Mouse (Mus musculus) megakaryocyte progenitor cell, adult 5-6 weeks (primary cell): ENCODE data around the gene Nme1. TPM values are rescaled to one million over a fixed set of nuclear protein-coding genes. Genes with fewer than 3 reads are reported as not detected.

Source experiments
- ATAC-seq: replicated peaks from 2 replicates; pipeline ENCODE4 v1.8.0; 2016; ENCODE audit warnings: mild to moderate bottlenecking, moderate TSS enrichment, inconsistent platforms; ENCODE audit not compliant: poor library complexity
- total RNA-seq, 2 experiments: library from RNA; stranded (forward) in 1 of 2; stranded (reverse) in 1 of 2; fragments of 157-497, 149-512 nt in 1 of 2; fragments of 200-1000 nt in 1 of 2; gene quantifications; 2 replicates each; pipeline versions ENCODE4 v1.2.3 to v1.2.4; 2015 to 2017

Nme1 gene
- total RNA-seq (2015) = 198 and 211 TPM in 2 replicates
- 202 and 219 TPM in 2 replicates for total RNA-seq (2017)

DNA sequence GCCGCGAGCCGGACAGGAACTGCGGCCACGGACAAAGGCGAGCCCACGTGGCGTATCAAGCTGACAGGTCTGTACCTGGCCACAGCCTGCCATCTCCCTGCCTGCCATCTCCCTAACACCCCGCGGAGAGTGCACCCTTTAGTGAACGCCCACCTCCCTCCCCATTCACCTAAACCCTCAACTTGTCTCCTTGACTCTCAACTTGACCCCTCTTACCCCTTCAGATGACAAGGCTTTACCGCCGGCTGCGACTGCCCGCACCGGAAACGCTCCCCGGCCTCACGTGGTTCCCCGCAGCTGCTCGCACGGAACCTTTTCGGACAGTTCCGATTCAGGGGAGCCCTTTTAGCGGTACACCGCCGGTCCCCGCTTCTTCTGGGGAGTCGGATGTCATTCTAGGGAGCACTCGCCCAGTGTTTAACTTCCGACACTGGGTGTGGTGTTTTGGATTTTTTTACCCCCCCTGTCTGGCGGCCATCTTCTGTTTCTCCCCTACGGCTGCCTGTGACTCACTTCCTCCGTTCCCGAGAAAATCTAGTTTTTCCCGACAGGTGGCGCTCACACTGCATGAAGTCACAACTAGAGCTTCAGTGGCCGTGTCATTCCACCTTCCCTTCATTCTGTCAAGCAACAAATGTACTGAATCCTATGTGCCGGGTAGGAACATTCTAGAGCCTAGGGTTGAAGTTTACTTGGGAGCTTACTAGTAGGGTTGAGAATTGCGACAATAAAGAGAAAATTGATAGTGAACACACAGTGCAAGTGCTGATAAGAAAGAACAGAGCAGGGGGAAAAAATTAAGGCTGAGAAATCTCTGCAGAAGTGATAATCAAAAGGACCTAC is at the start of gene Nme1, which contains the start of gene Gm20390:
Gene Nme1 (minus strand): TSS at position 517 of the 843 bp plus-strand sequence.
Gene Gm20390 (minus strand): TSS at position 289 of the 843 bp plus-strand sequence.
- ATAC-seq = peak; percentile 93

DNA sequence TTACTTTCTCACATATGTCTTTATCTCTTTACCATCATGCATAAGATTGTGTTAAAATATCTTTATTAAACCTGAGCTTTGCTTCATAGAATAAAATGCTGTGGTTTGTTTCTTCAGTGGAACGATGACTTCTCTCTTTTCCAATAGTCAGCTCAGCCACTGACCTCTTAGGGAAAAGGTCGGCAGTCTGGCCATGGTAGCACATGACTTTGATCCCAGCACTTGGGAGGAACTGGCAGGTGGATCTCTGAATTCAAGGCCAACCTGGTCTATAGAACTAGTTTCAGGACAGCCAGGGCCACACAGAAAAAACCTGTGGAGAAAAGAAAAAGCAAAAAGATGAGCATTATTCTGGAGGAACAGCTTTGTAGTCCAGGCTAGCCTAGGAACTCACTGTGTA is 35.0 kb upstream of the Nme1 start:
- no peak for ATAC-seq

DNA sequence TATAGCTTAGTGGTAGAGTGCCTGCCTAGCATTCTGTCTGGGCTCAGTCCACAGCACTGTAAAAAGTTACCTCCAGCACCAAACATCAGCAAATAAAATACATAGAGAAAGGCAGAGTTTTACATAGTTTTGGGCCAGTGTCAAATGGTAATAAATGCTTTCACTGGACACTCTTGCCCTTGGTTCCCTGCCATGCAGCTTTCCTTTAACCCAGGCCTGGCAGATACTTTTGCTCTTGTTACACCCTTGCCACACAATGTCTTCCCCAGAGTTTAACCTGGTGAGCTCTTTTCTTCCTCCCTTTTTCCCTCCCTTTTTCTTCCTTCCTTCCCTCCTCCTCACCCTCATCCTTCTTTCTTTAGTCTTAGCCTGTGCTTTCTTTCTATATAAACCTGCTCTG is 31.0 kb upstream of the Nme1 start:
- no peak for ATAC-seq

DNA sequence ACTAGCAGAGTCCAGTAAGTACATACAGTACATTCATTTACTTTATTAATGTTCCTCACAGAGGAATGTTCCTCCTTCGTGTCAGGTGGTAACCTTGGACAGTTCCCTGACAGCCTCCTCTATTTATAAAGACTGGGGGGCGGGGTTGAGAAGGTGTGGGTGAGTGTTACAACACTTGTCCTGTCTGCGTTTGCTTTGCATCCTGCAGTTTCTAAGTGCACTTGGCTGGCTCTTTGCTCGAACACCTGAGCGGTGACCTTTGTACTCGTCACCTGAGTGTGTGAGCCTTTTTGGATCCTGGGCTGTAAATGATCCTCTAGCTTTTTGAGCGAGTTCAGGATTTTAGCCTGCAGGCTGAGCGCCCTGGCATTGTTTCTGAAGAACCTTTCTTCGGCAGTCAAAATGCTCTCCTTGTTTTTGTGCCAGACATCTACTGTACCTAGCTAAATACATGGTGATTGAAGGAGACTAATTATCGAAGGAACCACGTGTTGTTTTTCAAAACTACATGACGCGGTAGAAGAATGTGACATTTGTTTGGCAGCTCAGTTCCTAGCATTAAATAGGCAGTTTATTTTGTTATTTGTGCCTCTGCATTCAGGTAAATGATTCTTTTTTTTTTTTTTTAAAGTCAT is 28.9 kb upstream of the Nme1 start:
- peak; percentile 22 for ATAC-seq

DNA sequence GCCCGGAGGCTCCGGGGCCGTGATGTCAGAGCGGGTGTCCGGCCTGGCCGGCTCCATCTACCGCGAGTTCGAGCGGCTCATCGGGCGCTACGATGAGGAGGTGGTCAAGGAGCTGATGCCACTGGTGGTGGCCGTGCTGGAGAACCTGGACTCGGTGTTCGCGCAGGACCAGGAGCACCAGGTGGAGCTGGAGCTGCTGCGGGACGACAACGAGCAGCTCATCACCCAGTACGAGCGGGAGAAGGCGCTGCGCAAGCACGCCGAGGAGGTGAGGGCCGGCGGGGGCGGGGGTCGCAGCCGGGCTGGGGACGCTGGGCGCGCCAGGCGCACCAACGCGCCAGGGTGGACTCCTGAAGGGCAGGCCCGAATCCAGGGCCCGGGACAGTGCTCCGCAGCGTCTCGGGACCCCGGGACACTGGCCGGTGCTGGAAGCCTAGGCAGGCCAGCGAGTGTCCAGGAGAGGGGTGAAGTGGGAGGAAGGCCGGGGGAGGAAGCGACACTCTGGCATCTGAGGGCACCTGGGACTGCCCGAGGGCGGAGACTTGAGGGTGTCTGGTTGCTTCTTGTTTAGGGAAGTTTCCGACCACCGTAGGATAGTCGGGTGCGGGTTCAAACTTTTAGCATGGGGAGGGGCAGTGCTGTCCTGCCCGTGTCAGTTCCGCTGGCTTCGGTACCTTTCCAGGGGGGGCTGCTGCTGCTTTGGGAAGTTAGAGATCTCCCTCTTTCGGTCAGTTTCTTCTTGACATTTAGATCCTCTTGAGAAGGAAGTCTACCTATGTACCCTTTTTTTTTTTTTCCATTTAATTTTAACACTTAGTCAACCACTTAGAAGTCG is 28.2 kb upstream of the Nme1 start:
- ATAC-seq = peak; percentile 49

DNA sequence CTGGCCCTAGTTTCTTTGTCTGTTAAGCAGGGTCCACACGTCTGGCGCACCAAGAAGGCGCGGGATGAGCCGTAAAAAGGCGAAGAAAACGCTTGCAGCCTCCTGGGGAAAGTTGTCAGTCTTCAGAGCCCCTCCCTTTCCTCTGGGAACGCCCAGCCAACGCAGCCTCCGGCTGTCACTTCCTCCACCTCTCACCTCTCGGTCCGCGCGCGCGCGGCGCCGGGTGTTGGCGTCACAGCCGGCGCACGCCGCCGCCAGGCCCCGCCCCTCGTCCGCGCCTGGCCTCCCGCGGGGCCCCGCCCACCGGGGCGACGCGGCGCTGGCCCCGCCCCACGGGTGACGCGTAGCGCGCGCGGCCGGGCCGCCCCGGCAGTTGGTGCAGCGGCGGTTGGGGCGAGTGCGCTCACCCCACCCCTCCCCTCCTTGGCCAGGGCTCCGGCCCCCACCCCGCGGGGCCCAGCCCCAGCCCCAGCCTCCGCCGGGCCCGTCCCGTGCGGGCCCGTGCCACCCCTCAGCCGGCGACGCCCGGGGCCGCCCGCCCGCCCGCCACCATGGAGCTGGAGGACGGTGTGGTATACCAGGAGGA is 27.5 kb upstream of the Nme1 start, which contains the start of gene Spag9:
Gene Spag9 (plus strand): TSS at position 372 of the 586 bp plus-strand sequence.
- ATAC-seq = peak; percentile 75

DNA sequence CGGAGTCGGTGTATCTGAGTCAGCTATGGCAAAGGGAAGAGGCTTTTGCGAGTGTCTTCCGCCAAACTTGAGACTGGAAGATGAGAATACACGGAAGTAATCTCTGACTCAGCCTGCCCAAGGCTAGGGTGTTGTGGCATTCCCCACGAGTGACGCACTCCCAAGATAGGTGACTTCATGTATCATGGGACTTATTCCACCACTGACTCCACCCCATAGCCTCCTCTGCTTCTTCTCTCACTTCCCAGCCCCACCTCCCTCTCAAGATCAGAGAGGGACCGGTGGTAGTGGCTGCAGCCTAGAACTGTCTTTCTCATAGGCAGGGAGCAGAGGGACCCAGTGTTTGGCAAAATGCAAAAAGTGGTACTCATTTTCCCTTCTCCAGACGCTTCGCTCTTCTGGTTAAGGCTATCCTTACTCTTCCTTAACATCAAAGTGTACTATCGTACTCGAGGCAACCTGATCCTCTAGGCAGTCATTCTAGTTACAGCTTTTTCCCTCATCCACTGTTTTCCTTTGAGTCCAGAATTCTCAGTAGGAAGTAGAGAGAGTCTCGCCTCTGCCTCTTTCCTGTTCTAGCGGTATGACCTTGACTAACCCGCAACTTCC is 26.9 kb upstream of the Nme1 start:
- peak; percentile 77 for ATAC-seq

DNA sequence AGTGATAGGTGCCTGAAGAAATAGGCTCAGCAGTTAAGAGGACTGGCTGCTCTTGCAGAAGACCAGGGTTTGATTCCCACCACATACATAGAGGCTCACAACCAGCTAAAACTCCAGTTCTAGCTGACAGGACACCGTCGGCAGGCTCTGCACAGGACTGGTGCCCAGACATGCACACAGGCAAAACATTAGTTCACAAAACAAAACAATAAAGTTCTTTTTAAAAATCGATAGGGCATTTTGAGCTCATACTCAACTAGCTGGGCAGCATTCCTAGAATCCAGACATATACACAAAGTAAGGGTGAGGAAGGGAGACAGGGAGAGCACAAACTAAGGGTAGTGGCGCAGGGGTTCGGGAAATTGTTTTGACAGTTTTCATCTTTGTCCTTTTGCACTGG is 26.2 kb upstream of the Nme1 start:
- no peak for ATAC-seq

DNA sequence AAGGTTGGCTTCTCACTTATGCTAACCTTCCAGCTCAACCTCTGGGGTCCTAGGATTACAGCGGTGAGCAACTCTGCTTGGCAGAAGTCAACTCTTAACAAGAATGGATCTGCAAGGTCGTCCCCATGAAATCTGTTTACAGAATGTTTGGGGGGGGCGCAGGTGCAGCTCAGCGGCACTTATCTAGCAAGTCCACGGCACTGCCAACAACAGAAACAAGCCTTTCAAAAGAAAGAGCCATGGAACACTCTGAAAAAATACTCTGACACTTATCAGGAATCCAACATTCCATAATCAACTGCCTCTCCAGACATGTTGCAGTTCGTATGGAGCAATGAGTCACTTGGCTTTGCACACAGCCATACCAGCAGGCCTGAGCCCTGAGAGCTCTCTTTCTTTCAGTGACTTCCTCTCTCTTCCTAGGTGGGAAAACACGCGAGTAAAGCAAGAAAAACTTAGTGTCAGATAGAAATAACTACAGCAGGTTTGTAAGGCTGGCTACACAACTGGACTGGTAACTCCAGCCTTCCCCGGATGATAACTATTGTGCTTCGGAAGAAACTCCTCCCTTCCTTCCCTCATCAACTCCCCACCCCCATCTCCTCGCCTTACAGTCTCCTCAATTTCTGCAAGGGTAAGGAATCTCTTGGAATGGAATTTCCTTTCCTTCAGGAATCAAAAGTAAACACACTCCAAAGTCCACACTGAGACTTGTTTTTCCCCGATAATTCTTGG is 20.2 kb upstream of the Nme1 start:
- ATAC-seq = no peak

DNA sequence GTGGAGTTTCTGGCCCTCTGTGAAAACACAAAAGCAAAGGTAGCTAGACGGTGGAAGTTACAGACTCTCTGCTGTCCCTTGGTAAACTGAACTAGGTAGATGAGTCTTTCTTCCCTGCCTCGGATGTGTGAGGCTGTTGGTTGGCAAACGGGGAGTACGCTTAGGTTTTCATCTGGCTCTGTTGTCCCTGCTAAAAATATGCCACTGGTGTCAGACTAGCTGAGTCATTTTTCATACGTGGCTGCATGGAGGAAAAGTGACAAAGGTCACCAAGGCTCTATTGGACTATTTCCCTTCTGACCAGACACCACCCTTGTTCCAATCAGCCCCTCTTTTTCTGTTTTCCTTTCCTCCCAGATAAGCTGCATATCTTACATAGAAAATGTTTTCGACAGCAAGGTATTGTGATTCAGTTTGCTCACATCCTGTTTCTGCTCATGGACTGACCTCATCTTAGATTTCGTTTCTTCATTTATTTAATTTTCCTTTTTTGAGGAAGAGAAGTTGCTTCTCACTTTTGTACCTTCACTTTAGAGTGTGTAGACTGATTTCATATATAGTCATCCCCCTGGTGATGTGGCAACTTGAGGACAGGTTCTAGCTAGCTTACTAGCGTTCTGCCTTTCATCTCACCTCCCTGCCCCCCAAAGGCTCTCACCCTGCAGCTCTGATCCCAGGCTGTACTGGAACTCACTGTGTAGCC is 19.5 kb upstream of the Nme1 start:
- ATAC-seq = peak; percentile 59

DNA sequence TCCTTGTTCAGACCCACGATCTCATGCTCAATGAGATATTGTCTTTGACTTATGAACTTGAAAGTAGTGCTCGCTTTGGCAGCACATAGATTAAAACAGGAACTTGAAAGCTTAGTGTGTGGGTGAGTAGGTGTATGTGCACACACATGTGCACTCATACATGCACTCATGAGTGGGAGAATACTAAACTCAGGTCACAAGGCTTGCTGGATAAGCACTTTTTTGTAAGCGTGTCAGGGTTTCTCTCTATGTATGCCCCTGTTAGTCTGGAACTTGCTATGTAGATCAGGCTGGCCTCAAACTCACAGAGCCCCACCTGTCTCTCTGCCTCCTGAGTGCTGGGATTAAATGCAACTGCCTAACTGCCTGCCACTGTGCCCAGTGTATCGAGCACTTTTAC is 18.7 kb upstream of the Nme1 start:
- ATAC-seq = no peak

DNA sequence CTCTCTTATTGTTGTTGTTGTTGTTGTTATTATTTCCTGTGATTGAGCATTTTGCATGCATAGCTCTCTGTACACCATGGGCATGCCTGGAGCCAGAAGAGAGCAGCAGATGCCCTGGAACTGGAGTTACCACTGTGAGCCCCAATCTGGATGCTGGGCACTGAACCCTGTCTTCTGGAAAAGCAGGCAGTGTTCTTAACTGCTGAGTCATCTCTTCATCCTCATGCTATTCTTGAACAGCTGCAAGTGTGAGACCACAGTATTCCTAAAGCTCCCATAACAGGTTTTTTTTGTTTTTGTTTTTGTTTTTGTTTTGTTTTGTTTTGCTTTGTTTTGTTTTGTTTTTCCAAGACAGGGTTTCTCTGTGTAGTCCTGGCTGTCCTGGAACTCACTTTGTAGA is 18.0 kb upstream of the Nme1 start:
- no peak for ATAC-seq

DNA sequence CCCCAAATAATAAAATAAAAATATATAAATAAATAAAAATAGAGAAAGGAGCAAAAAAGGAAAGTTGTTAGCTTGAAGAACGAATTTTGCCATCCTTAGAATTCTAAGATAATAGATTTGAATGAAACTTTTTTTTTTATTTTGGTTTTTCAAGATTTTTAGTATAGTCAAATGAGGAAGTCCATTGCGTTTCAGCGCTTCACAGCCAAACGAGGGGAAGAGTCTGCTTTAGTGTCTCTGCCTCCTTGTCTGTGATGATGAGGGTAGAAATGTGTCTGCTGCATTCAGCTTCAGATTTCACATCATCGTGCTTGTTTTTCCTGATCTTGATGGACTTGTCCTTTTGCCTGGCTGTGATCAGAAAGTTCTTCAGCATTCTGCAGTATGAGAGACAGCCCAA is 16.9 kb upstream of the Nme1 start:
- ATAC-seq = no peak

DNA sequence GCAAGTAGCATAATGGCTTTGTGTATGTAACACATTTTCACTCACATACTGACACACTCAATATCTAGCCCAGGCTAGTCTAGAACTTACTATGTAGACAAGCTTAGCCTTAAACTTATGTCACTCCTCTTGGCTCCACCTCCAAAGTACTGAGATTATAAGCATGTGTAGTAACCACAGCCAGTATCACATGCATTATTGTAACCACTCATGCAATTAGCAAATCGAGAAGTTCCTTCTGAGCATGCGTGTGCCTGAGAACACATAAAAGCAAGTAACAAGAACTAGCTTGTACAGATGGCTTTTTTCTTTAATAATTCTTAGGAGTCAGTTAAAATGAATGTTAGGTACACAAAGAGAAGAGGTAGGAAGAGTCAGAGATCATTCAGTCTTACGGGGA is 16.3 kb upstream of the Nme1 start:
- ATAC-seq = peak; percentile 36

DNA sequence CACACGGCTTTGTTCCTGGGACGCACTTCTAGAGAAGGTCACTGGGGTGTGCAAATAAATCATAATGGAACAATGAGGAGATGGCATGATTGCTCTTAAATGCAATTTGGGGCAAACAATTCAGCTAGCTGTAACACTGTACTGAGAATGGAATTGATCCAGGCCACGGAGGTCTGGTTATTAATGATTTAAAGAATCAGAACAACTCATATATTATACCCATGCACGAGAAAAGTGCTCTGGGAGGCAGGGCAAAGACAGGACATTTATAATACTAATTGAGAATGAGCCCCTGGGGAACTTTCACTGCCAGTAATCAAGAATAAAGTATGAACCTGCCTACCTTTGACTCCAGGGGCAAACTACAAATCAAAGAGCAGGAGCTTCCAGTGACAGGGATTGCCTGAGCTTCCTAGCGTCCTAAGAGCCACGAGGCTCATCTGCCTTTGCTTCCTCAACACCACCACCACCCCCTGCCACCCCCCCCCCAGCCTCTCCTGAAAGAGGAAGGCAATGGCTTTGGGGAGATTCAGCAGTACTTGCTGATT is 11.3 kb upstream of the Nme1 start:
- 0 out of 2 replicates have a peak, but pooled peaks have one; percentile 20 for ATAC-seq

DNA sequence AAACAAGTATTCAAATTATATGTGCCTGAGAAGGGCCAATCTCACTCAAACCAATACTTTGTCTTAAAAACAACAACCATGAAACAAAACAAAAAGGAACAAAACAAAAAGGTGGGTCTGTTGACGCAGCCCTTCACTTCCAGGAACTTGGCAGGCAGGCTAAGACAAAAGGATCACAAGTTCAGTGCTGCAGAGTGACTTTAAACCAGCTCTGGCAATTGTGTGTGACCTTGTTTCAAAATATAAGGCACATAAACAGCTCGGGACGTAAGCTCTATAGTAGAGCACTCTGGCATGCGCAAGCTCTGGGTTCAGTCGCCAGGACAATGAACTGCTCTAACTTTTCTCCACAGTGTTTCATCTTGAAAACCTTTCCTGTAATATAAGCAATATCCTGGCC is 4.6 kb upstream of the Nme1 start:
- ATAC-seq = no peak

DNA sequence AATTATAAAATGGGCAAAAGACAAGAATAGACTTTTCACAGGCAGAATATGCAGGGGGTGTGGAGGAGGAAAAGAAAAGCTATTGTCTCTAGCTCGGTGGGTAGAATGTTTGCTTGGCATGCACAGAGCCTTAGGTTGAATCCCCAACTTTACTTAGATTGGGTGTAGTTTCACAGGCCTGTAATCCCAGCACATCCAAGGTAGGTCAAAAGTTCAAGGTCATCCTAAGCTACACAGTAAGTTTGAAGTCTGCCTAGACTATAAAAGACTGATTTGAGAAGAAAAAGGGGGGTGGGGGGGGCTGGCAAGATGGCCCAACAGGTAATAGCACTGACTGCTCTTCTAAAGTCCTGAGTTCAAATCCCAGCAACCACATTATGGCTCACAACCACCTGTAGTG is 1.5 kb upstream of the Nme1 start:
- no peak for ATAC-seq

DNA sequence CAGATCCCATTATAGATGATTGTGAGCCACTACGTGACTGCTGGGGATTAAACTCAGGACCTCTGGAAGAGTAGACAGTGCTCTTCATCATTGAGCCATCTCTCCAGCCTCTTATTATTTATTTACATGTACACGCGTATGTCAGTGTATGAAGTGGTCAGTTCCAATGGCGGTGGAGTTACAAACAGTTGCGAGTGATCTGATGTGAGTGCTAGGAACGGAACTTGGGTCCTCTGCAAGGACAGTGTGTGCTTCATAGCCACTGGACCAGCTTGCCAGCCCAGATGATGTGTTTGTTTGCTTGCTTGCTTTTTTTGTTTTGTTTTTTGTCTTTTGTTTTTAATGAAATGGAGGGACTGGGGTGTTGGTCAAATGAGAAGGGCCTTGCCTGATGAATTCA is 850 bp upstream of the Nme1 start:
- no peak for ATAC-seq

DNA sequence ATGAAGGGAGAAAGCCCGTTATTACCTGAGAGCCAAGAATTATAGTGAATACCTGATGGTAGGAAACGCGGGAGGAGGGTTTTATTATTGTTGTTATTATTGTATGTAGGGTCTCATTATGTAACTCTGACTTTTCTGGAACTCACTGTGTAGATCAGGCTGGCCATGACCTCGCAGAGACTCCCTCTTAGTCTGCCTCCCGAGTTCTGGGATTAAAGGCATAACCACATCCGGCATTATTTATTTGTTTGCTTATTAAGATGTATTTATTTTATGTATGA is 467 bp upstream of the Nme1 start:
- no peak for ATAC-seq
